Mouse (Mus musculus) stomach, postnatal 0 days (tissue): ENCODE measurements around the gene Mst1. TPM values are rescaled to one million over a fixed set of nuclear protein-coding genes. Genes with fewer than 3 reads are reported as not detected.

ENCODE experiments used
- ATAC-seq: fragments of 200-750 bp; cut with Nextera tagmentation; 2 replicates; pipeline ENCODE4 v1.8.0; 2017; ENCODE audit not compliant: low FRiP score, low TSS enrichment
- DNase-seq: peaks from one replicate; pipeline ENCODE4 v3.0.0-alpha.2; 2016; ENCODE audit warnings: low spot score
- H3K27ac ChIP-seq: fragments of 300-500 bp; sonication (generic); replicated peaks from 2 replicates; pipeline ENCODE4 v1.5.1; 2014; ENCODE audit warnings: mild to moderate bottlenecking, control low read depth
- H3K27me3 ChIP-seq: fragments of 300-500 bp; sonication (generic); 2 replicates; pipeline ENCODE4 v1.6.1; 2014; ENCODE audit warnings: low read length; ENCODE audit not compliant: control insufficient read depth, insufficient read depth
- H3K36me3 ChIP-seq: fragments of 300-500 bp; sonication (generic); 2 replicates; pipeline ENCODE4 v1.6.1; 2014; ENCODE audit warnings: low read length, mixed read lengths; ENCODE audit not compliant: control insufficient read depth, insufficient read depth
- H3K4me1 ChIP-seq: fragments of 300-500 bp; sonication (generic); replicated peaks from 2 replicates; pipeline ENCODE4 v1.6.1; 2014; ENCODE audit warnings: antibody characterized with exemption; ENCODE audit not compliant: control insufficient read depth, insufficient read depth
- H3K4me2 ChIP-seq: fragments of 300-500 bp; sonication (generic); replicated peaks from 2 replicates; pipeline ENCODE4 v1.6.1; 2014; ENCODE audit warnings: low read depth, mild to moderate bottlenecking, control low read depth, moderate library complexity
- H3K4me3 ChIP-seq: fragments of 300-500 bp; sonication (generic); 2 replicates; pipeline ENCODE4 v1.5.1; 2014; ENCODE audit warnings: low read depth, low read length, control low read depth
- H3K9ac ChIP-seq: fragments of 300-500 bp; sonication (generic); 2 replicates; pipeline ENCODE4 v1.6.1; 2014; ENCODE audit warnings: mild to moderate bottlenecking, low read length, control low read depth, mixed read lengths
- H3K9me3 ChIP-seq: fragments of 300-500 bp; sonication (generic); 2 replicates; pipeline ENCODE4 v1.6.1; 2016; ENCODE audit warnings: low read length; ENCODE audit not compliant: control insufficient read depth
- CTCF ChIP-seq: IDR thresholded peaks from 2 replicates; pipeline ENCODE4 v1.5.1; 2016; ENCODE audit warnings: antibody characterized with exemption, low read depth, mild to moderate bottlenecking, moderate library complexity
- EP300 ChIP-seq: optimal IDR thresholded peaks from 2 replicates; pipeline ENCODE3; 2016; ENCODE audit warnings: antibody characterized with exemption
- WGBS: fragments of 180-500 bp; shearing (Covaris S2); extraction: QIAGEN DNeasy Blood & Tissue Kit; methylation state at CpG from one replicate; pipeline ENCODE4 v1.1.7; 2014; 5-methylcytosine and 5-hydroxymethylcytosine counted together
- polyA plus RNA-seq: library from polyadenylated mRNA; unstranded; fragments of >200 nt; fragmentation: Nextera tagmentation; extraction: Ambion mirVana; gene quantifications from 2 replicates; pipeline ENCODE4 v1.2.1, GENCODE M21; 2015

Gene Mst1
- polyA plus RNA-seq, 1 experiment from 2014 or later: 4.4 TPM

- Histone ChIP-seq H3K36me3 (no peaks in the 10 kb centered on the region; the same call in 1 of the 2 replicates), H3K27me3 (no peaks in the 10 kb centered on the region), H3K27ac (no peak overlapping the region), H3K9me3 (no peaks in the 10 kb centered on the region), H3K9ac (no peak overlapping the region), H3K4me2 (no peak overlapping the region), H3K4me1 (no peaks in the 10 kb centered on the region), H3K4me3 (no peak overlapping the region)
- no peak for TF ChIP-seq CTCF
- TF ChIP-seq EP300: no peak
- DNase-seq (peak; percentile 32), ATAC-seq (no peak)
- WGBS: 58% methylated on average over 4 of the region's 4 CpGs
Observed at GRCm38 (mm10) chr9:108071801-108072200, 8.4 kb upstream of the Mst1 start.

- DNase-seq (peak; percentile 23), ATAC-seq (no peak)
- Histone ChIP-seq H3K9ac (no peak overlapping the region), H3K4me2 (no peak overlapping the region), H3K27ac (no peak overlapping the region), H3K9me3 (no peaks in the 10 kb centered on the region), H3K27me3 (no peaks in the 10 kb centered on the region), H3K36me3 (no peaks in the 10 kb centered on the region; the same call in 1 of the 2 replicates), H3K4me1 (no peaks in the 10 kb centered on the region), H3K4me3 (no peak overlapping the region)
- 51% methylated on average over 9 of the region's 9 CpGs for WGBS
- no peak for TF ChIP-seq CTCF
Observed at GRCm38 (mm10) chr9:108072481-108072924, 7.7 kb upstream of the Mst1 start.

- TF ChIP-seq EP300 (no peak), CTCF (no peak)
- H3K36me3 ChIP-seq: no peaks in the 10 kb centered on the region; the same call in 1 of the 2 replicates
- H3K27ac ChIP-seq: 0 out of 2 replicates have a peak overlapping the region, but pooled peaks have one; percentile 18
- DNase-seq (no peak), ATAC-seq (no peak)
- 62% methylated on average over 7 of the region's 7 CpGs for WGBS
- H3K27me3 ChIP-seq: no peaks in the 10 kb centered on the region
- H3K4me2 ChIP-seq: no peak overlapping the region
- no peaks in the 10 kb centered on the region for H3K9me3 ChIP-seq
- no peak overlapping the region for H3K4me3 ChIP-seq
- 0 out of 2 replicates have a peak overlapping the region, but pooled peaks have one; percentile 23 for H3K9ac ChIP-seq
- H3K4me1 ChIP-seq: no peaks in the 10 kb centered on the region
Observed at GRCm38 (mm10) chr9:108073141-108073930, 6.9 kb upstream of the Mst1 start.

GRCm38 (mm10) chr9:108082549-108082948 lies 2.3 kb downstream of the Mst1 start:
- no peak for TF ChIP-seq EP300
- no peak for TF ChIP-seq CTCF
- Histone ChIP-seq H3K27ac (no peak overlapping the region), H3K4me2 (peak overlapping the region; percentile 8; the same call in 1 of the 2 replicates), H3K4me1 (no peaks in the 10 kb centered on the region; the same call in 1 of the 2 replicates), H3K27me3 (no peaks in the 10 kb centered on the region), H3K4me3 (no peak overlapping the region), H3K9me3 (no peaks in the 10 kb centered on the region), H3K9ac (peak overlapping the region; percentile 13; the same call in 1 of the 2 replicates), H3K36me3 (peaks cover 16% of the 10 kb centered on the region)
- no peak for ATAC-seq
- WGBS: 9% methylated on average over 19 of the region's 19 CpGs
- DNase-seq: peak; percentile 48

GRCm38 (mm10) chr9:108082988-108083431 lies 2.8 kb downstream of the Mst1 start, which contains the start of gene Rnf123:
Gene Rnf123 (minus strand): TSS chr9:108083346.
- Histone ChIP-seq H3K27ac (no peak within 1 kb of the TSS), H3K4me3 (no peak within 1 kb of the TSS), H3K4me2 (peak within 1 kb of the TSS; percentile 8; the same call in 1 of the 2 replicates), H3K9me3 (no peaks in the 10 kb centered on the region), H3K9ac (peak within 1 kb of the TSS; percentile 13; the same call in 1 of the 2 replicates), H3K36me3 (peaks cover 21% of the 10 kb centered on the region), H3K27me3 (no peaks in the 10 kb centered on the region), H3K4me1 (no peaks in the 10 kb centered on the region; the same call in 1 of the 2 replicates)
- ATAC-seq (no peak), DNase-seq (no peak)
- TF ChIP-seq CTCF (no peak), EP300 (no peak)
- 39% methylated on average over 12 of the region's 12 CpGs for WGBS

GRCm38 (mm10) chr9:108083561-108083960 lies 3.3 kb downstream of the Mst1 start:
- DNase-seq (no peak), ATAC-seq (no peak)
- Histone ChIP-seq H3K4me3 (no peak overlapping the region), H3K4me2 (no peak overlapping the region), H3K27me3 (no peaks in the 10 kb centered on the region), H3K27ac (no peak overlapping the region), H3K9me3 (no peaks in the 10 kb centered on the region), H3K36me3 (peaks cover 24% of the 10 kb centered on the region), H3K4me1 (no peaks in the 10 kb centered on the region; the same call in 1 of the 2 replicates), H3K9ac (no peak overlapping the region)
- no peak for TF ChIP-seq CTCF
- no peak for TF ChIP-seq EP300
- 78% methylated on average over 6 of the region's 6 CpGs for WGBS
